Mouse (Mus musculus) testis, postnatal 10 days (tissue): Measurements from ENCODE around the gene Capn12.

ENCODE experiments used
- DNase-seq: peaks from one replicate; pipeline ENCODE4 v3.0.0; 2021; ENCODE audit warnings: low spot score

The Capn12 gene

DNA sequence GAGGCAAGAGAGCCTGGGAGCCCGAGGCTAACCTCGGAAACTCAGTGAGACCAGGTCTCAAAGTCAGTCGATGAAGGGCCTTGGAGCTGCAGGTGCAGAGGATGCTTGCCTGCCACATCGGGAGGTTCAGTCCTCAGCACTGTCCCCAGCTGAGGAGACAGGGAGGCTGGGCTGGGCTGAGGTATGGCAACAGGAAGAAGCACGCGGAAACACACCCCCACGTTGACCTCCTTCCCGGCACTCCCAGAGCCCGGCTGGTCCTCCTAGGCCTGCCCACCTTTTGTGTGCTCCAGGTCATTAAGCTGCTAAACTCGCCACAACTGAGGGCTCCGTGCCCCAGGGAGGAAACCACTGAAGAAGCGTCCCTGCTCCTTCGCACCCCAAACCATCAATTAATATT lies at the start of gene Capn12:
TSS of gene Capn12 (plus strand) at position 224 of the 400 bp plus-strand sequence.
- no peak for DNase-seq

DNA sequence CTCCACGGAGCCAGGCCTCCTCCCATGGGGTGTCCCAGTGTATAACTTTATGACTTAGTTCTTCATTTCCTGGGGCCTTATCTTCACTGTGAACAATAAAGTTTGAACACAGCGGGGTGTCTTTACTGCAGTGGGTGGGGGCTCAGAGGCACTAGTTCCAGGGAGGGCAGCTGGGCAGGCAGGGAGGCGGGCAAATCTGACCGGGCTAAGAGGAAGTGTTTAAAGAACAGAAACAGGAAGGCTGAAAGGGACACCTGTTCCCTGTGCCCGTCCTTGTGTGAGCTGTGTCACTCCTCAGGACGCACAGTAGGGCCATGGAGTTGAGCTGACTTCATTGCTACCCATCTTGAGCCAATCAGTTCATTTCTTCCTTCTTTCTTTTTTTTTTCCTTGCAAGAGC lies 49.1 kb upstream of the Capn12 start:
- DNase-seq = no peak

DNA sequence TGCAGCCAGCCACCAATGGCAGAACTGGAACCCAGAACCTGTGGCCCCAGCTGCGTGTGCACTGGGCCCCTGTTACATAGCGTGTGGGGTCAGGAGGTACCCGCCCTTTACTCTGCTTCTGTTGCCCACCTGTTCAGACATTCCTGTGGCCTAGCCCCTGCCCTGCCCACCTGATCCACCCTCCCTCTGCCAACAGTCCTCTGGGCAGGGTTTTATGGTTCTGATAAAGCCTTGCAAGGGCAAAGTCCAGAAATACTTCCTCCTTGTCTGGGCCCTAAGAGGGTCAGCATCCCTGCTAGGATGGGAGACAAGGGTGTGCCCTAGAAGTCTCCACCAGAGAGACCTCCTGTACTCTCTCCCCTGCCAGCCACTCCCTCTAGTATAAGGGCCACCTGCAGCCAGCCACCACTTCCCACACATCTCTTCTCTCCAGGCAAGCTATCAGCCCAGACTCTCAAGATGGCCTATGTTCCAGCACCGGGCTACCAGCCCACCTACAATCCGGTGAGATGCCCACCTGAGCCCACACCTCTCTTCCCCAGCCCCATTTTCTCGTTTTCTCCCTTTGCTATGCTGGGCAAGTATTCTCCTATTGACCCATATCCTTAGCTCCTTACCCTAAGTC lies 47.4 kb upstream of the Capn12 start, which contains the start of gene Lgals4:
TSS of gene Lgals4 (plus strand) at position 132 of the 625 bp plus-strand sequence.
- DNase-seq = no peak

DNA sequence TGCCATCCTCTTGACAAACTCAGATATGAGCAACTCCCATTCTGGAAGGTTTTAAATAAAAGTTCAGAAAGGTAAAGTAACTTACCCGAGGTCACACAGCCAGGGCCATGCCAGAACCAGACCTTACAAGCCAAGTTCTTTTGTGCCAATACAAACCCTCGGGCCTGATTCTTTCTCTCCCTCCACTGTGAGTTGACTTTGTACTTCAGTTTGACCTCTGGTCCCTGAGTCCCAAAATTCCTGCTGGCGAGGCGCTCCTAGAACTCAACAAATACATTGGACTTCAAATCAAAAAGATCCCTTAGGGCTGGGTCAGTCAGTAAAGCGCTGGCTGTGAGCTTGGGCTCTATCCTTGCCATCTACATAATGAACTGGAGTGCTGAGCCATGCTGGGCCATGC lies 44.3 kb upstream of the Capn12 start:
- no peak for DNase-seq

DNA sequence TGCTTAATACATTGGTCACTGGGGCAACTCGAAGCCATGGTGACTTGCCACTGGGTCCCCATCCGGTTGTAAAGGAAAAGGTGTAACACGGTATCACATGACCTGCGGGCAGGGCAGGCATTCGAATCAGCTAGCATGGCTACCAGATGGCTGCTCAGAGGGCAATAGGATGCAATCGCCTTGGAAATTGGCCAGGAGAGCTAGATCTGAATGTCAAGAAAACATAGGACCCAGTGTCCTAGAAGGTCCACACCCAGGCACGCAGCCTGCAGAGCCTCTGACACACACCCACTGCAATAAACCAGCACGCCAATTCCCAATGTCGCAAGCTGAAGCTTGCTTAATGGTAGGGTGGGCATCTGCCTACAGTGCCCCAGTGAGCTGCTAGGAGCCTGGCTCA lies 42.9 kb upstream of the Capn12 start:
- DNase-seq = no peak

DNA sequence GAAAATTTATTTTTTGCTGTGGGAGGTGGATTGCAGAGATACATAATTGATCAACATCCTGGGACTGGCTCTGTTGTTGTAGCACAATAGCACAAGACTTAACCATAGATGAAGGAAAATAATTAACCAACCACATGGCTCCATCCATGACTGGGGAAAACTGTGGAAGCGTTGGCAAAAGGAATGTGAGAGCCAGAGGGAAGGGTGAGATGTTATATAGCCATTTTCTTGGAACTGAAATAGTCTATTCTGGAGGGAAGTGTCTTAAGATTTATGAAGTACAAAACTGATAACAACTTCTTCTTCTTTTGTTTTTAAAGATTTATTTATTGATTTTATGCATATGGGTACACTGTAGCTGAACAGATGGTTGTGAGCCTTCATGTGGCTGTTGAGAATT lies 33.9 kb upstream of the Capn12 start:
- DNase-seq = no peak

DNA sequence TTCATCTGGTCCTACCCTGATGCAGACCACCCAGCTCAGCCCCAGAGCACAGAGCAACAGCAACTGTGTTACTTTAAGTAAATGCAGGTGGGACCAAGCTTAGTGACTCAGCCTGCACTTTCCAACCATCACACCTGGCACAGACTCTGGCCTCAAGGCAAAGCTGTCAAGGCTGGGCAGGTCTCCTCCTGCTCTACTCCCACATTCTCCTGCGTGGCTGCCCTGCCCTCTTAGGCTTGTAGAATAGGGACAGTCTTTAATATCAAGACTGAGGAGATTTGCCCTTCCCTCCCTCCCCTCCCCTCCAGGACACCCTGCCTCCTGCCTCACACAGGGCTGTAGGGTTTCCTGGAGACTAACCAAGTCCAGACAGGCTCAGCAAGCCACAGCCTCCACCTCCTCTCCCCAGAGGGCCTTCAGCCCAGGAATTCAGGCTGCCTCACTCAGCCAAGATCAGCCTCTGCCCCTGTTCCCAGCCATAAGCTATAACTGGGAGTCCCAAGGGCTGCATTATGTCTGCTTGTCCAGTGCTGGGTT lies 31.5 kb upstream of the Capn12 start:
- DNase-seq = no peak

DNA sequence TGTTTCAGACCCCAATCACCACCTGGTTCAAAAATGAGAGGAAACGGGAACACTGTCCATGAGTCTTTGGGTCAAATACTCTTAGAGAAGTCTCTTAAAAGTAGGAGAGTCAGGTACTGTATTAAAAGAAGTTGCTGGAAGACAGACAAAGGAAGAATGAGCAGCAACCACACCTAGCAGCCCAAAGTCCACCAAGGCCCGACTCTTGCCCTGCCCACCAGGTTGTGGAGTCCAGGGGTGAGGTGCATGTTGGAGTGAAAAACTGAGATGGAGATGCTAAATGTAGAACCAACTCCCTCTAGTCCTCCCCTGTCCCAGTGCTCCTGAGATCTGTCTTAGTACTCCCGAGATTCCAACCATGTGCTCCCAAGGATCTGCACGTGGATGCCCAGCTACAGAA lies 30.6 kb upstream of the Capn12 start:
- DNase-seq = no peak

DNA sequence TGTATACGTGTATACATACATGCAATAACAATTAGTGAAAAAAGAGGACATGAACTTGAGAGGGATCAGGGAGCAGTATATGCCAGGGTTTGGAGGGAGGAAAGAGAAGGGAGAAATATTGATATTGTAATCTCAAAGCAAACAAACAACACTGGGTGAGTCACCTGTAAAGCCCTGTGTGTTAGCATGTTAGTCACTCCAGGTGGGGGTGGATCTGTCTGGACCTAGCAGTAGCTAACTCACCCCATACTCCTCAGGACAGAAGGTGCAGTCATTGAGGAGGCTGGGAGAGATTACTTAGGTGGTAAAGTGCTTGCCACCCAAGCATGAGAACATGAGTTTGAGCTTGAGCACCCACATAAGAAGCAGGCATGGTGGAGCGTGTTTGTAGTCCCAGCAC lies 21.3 kb upstream of the Capn12 start:
- DNase-seq = no peak

DNA sequence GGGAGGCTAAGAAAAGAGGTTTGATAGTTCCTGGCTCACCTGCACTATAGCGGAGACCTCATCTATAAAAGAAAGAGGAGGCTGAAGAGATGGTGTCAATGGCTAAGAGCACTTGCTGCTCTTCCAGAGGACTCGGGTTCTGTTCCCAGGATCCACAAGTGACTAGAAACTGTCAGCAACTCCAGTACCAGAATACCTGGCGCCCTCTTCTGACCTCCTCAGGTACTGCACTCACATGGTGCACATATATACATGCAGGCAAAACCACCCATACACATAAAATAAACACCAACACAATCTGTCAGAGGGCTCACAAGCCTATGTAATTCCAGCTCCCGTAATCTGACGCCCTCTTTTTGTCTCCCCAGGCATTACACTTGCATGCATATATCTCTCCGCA lies 20.3 kb upstream of the Capn12 start:
- DNase-seq = peak; percentile 53

DNA sequence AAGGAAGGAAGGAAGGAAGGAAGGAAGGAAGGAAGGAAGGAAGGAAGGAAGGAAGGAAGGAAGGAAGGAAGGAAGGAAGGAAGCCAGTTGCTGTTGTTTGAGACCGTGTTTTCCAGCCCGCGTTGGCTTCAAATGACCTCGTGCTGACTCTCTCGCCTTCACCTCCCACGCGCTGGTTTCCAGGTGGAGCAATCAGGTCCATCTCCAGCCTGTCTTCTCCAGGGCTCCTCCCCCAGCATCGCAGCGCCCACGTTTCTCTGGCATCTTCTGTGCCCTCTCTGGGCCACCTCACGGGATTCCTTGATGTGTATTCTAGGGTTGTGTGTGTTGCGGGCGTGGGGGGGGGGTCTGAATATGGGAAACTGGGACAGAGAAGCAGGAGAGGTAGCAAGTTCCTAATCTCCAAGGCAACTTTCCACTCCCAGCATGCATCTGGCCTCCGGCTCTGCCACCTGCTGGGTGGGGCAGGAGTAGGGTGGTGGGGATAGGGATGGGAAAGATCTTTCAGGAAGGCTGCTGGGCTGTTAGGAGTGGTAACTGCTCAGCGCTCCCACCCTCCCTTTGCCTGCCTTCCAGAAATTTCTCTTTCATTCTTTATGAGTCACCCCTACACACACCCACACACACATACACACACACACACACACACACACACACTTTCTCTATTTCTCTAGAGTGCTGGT lies 18.3 kb upstream of the Capn12 start:
- DNase-seq = peak; percentile 61

DNA sequence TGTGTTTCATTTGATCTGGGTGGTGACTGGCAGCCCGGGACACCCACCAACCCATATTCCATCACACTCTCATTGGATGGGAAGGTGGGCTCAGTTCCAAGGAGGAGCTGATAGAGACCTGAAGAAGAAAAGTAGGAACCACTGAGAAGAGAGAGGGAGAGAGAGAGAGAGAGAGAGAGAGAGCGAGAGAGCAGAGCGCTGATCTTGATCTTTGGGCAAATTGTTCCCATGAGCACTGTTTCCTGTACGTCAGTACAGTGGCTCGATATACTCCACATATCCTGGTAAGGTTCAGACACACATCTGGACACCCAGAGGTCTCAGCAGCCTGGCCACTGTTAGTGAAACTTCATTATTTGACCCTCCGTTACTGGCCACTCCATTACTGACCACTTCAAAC lies 17.7 kb upstream of the Capn12 start, which contains the start of gene Lgals7:
TSS of gene Lgals7 (plus strand) at position 314 of the 400 bp plus-strand sequence.
- no peak for DNase-seq

DNA sequence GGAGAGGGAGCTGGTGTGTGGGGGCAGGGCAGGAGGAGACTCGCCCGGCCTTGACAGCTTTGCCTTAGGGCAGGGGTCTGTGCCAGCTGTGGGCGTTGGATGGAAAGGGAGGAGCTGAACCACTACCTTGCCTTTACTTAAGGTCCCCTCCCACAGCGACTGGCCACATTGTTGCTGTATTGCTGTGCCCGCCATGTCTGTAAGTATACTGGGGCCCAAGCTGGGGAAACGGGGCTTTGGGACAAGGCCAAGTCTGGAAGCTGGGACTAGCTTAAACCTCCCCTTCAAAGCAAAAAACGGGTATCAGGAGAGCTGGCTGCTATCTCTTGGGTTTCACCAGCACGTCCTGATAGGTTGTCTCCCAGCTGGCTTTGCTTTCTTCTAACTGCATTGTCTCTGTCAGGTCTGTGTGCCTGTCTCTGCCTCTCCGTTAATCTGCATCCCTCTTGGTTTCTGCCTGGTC lies 16.9 kb upstream of the Capn12 start:
- DNase-seq = peak; percentile 71

DNA sequence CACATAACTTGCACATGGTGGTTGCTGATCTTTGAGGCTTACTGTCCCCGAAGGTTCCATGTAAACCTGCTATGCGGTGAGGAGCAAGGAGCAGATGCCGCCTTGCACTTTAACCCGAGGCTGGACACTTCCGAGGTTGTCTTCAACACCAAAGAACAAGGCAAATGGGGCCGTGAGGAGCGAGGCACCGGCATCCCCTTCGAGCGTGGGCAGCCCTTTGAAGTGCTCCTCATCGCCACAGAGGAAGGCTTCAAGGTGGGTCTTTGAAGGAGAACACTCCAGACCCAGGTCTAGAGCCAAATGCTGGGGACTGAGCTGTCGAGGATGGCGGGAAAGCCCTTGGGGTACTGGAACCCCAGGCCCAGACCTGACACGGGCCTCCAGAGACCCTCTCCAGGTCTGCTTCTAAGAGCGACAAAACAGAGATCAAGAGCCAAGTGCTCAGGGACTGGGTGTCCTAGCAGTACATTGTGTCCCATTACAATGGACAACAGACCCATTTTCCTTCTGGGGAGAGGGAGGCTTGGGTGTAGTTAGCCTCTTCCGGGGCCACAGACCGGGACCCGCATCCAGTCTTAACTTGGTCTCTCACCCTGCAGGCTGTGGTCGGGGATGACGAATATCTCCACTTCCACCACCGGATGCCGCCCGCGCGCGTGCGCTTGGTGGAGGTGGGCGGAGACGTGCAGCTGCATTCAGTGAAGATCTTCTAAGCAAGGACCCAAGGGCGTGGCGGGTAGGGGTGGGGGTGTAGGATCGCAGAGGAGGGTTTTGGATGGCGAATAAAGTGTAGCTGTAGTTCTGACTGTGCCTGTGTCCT lies 15.5 kb upstream of the Capn12 start:
- DNase-seq = peak; percentile 85

DNA sequence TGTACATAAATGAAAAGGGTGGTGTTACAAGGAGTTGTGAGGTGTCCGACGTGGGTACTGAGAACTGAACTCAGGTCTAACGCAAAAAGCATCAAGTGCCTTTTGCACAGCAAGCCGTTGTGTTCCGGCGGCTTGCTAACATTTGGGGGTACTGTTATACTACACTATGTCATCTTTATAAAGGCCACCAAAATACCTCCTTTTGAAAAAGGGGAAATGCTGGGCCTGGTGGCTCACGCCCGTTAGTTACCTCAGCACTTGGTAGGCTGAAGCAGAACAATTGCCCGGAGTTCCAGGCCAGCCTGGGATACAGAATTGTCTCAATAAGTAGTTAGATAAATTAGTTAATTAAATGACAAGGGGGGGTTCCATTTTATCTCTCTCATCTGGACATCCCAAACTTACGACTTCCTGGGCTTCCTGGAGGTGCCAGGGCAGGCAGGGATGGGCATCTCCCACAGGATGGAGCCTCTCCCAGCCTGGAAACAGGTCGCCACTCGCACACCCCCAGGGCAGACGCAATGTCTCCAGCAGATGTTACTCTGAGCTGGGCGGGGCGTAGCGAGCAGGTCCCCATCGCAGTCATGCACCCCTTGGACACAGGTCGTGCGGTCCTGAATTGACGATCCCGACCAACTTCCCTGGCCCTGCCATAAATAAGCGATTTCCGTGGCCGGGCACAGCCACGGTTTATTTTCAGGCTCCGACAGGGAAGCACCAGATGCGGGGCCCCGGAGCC lies 14.3 kb upstream of the Capn12 start:
- peak; percentile 60 for DNase-seq

DNA sequence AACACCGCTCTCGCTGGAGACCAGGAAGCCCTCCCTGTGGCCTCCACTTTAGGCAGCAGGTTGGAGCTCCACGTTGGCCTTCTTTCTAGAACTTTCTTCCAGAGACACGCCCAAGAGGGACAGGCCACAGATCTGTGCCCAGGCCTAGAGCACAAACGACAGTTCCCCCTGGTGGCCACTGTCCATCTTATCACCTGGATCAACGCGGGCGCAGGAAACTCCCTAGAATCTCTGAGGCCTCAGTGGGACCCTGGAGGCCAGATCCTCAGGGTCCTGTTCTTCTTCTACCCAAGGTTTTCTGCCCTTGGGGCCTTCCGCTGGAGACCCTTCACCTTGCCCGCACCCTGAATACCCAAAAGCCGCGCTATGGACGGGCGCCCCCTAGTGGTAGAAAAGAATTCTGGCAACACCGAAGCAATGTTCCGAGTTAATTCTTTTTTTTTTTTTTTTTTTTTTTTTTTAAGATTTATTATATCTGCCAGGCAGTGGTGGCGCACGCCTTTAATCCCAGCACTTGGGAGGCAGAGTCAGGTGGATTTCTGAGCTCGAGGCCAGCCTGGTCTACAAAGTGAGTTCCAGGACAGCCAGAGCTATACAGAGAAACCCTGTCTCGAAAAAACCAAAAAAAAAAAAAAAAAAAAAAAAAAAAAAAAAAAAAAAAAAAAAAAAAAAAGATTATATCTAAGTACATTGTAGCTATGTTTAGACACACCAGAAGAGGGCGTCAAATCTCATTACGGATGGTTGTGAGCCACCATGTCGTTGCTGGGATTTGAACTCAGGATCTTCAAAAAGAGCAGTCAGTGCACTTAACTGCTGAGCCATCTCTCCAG lies 13.5 kb upstream of the Capn12 start:
- peak; percentile 87 for DNase-seq

DNA sequence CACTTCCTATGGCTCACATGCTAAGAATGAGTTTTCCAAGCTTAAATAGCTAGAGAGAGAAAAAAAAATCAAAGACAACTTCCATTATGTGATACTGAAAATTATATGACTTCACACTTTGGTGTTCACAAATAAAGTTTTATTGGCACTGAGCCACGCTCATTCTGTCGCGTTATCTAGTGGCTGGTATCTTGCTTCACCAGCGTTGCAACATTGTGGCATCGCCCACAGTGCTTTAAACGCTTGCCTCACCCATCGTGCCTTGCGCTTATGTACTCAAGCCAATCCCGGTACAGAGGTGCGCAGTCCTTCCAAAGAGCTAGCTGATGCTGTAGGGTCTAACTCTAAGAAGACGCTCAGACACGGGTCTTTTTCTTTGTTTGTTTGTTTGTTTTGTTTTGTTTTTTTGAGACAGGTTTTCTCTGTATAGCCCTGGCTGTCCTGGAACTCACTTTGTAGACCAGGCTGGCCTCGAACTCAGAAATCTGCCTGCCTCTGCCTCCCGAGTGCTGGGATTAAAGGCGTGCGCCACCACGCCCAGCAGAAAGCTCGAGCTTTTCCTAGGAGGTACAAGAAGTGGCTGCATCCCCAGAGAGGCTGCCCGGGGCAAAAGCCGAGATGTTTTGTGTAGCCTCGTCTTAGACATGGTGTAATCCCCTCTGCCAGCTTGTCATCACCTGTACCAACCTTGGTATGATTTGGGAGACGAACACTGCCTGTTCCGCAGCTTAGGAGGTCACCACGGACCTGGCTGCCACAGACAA lies 10.1 kb upstream of the Capn12 start:
- peak; percentile 68 for DNase-seq

DNA sequence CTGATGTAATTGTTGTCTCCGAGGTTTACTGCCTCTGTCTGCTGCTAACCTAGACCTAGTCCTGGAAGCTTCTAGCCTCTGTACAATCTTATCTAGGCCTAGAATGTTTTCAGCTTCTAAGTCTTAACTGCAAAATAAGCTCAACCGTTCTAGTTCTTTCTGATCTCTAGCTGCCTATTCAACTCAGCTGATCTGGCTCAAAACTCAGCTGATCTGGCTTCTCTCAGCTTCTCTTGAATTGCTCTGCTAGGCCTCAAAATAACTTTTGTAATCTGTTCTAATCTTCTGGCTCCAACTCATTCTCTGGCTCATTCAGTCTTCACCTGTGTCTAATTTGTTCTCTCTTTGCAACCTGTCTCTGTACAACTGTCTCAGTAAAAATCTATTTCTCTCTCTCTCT lies 6.7 kb upstream of the Capn12 start:
- no peak for DNase-seq

DNA sequence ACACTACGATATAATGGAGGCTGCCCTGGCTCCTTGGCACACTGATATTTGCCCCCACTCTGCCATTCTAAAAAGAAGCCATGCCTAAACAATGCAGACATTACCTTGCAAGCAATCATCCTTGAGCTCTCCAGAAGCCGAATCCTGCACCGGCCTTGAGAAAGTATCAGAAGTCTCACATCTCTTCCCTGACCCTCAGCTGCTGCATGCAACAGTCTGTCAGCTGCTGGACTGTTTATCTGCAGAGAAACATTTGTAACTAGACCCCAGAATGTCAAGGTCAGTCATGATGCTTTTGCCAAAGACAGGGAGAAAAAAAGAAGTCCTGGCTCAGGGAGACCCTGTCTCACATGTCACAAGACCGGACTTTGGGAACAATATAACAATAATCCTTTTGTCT lies 5.1 kb upstream of the Capn12 start:
- DNase-seq = no peak

DNA sequence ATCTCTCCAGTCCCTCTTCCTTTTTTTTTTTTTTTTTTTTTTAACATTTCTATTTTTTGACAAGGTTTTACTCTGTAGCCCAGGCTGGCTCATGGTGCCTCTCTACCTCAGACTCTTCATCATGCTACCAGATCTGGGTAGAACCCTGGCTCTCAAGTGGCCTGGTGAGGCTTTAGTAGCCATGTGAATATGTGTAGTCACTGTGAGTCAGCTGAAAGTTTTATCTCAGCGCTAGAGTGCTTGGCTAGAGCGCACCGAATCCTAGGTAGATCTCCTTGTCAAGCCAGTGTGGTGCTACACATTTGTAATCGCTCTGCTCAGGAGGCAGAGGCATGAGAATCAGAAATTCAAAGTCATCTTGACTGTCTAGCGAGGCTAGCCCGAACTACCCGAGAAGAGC lies 4.1 kb upstream of the Capn12 start:
- no peak for DNase-seq
